Mouse (Mus musculus): ENCODE data around the gene Pon3. TPM values are rescaled to one million over a fixed set of nuclear protein-coding genes. Genes with fewer than 3 reads are reported as not detected.

Gene Pon3
- polyA plus RNA-seq (2014; fragmentation: Illumina TruSeq; extraction: RNeasy Lipid Tissue Mini Kit (QIAGEN cat#74804); ENCODE audit: insufficient read depth, low read depth, low replicate concordance): 61.4 TPM

DNA sequence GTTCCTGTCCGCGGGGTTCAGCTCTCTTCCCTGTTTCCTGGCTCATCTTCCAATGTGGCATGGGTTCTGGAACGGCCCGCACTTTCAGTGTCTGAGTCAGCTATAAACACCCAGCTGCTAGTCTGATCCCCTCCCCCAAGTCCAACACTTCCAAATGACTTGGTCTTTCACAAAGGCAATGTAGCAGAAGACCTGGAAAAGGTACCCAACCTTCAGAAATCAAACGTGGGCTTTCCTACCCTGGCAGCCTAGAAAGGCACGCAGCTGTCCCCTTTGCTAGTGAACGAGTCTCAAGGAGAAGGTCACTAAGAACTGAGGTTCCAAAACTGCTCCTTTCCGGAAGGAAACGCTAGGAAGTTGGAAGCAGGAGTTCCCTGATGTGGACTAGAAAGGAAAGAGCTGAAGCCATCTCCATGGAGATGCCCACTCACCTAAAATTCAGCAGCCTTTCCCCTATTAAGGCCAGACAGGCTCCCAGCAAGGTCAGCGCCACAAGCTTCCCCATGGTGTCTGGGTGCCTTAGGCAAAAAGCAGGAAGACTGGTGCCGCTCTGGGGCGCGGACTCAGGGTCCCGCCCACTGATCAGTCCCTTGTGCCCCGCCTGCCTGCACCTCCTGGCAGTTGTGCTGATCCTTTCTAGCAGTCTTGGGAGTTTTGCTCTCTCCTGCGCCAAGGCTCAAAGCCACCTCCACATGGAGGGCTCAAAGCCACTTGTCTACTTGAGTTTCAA is at the start of gene Pon3:
TSS of gene Pon3 (minus strand) at position 565 of the 730 bp plus-strand sequence.

DNA sequence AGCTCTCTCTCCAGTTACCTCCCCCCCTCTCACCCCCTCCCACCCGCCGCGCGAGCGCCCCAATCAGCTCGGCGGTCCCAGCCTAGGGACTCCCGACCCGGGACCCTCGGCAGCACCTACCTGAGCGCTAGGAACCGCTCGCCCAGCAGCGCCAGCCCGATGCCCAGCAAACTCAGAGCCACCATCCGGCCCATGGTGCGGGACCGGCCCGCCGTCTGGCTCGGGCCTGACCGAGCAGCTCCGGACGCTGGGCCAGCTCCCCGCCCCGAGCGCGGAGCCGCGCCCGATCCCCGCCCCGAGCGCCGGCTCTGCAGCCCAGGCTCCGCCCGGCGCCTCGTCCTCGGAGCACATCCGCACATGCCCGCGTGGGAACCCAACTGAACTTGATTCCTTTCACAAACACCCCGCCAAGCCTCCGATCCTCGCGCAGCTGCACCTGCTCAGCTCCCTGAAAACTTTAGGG is 42.0 kb upstream of the Pon3 start, which contains the start of gene Pon2:
TSS of gene Pon2 (minus strand) at position 364 of the 463 bp plus-strand sequence.

DNA sequence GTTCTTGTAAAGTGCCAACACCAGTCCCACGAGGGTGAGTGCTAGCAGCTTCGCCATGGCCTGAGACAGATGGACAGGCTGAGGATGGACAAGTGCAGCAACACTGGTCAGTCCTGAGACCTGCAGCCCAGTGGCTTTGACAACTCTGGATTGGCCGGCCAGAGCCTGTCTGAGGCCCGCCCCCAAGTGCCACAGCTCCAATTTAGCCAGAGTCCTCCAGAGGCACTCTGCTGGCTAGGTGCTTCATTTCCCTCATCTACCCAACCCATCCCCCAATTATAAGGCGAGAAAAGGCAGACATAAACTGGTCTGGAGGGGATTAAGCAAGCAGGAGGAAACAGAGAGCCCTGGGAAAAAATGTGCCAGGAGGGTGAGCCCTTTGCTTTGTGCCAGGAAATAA is 62.4 kb downstream of the Pon3 start, which contains the start of gene Pon1:
TSS of gene Pon1 (minus strand) at position 254 of the 400 bp plus-strand sequence.

Other genes with a start within 250 kb of the Pon3 start
- gene Pon1, start 62.3 kb downstream of the Pon3 start, polyA plus RNA-seq (2014; fragmentation: Illumina TruSeq; extraction: RNeasy Lipid Tissue Mini Kit (QIAGEN cat#74804); ENCODE audit: insufficient read depth, low read depth, low replicate concordance): 137 TPM
- gene Pon2, start 42.2 kb upstream of the Pon3 start, polyA plus RNA-seq (2014; fragmentation: Illumina TruSeq; extraction: RNeasy Lipid Tissue Mini Kit (QIAGEN cat#74804); ENCODE audit: insufficient read depth, low read depth, low replicate concordance): 65.0 TPM
- gene Asb4, start 127.1 kb upstream of the Pon3 start, polyA plus RNA-seq (2014; fragmentation: Illumina TruSeq; extraction: RNeasy Lipid Tissue Mini Kit (QIAGEN cat#74804); ENCODE audit: insufficient read depth, low read depth, low replicate concordance): 0.29 TPM
- 13.0 TPM for gene Pdk4, start 240.0 kb upstream of the Pon3 start, polyA plus RNA-seq (2014; fragmentation: Illumina TruSeq; extraction: RNeasy Lipid Tissue Mini Kit (QIAGEN cat#74804); ENCODE audit: insufficient read depth, low read depth, low replicate concordance)